Mouse (Mus musculus) spleen, adult 12 weeks (tissue): ENCODE data around the gene Dock10.
"Not testable (repeated sequence)": the region's sequence is repeated elsewhere in the genome, so short reads cannot be mapped to it uniquely, and the experiment has no call there.

Experiments
- DNase-seq: peaks from one replicate; pipeline ENCODE4 v3.0.0; 2022; ENCODE audit warnings: low spot score

The Dock10 gene

GRCm38 (mm10) chr1:80757977-80758797, at the start of gene Dock10:
TSS of gene Dock10 (minus strand) at chr1:80758527.
- DNase-seq: peak; percentile 22

- no peak for DNase-seq
Measured at GRCm38 (mm10) chr1:80806835-80807398, 48.6 kb upstream of the Dock10 start.

DNA sequence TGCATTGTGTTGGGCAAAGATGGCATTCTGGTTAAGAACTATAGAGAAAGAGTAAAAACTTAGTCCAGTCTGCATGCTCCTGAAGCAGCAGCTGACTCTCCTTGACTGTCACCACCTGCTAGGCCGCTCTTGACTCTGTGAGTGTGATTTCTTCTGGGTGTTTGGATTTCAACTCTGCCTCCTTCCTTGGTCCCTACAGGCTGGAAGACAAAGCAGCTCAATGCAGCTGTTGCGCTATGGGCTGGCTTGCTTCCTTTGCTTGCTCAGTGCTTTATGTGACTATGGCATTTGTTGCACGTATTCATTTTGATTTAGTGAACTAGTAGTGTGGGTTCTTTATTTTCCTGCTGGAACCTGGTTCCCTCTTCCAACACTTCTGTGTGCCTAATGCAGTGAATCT, 43.7 kb upstream of the Dock10 start:
- no peak for DNase-seq

DNA sequence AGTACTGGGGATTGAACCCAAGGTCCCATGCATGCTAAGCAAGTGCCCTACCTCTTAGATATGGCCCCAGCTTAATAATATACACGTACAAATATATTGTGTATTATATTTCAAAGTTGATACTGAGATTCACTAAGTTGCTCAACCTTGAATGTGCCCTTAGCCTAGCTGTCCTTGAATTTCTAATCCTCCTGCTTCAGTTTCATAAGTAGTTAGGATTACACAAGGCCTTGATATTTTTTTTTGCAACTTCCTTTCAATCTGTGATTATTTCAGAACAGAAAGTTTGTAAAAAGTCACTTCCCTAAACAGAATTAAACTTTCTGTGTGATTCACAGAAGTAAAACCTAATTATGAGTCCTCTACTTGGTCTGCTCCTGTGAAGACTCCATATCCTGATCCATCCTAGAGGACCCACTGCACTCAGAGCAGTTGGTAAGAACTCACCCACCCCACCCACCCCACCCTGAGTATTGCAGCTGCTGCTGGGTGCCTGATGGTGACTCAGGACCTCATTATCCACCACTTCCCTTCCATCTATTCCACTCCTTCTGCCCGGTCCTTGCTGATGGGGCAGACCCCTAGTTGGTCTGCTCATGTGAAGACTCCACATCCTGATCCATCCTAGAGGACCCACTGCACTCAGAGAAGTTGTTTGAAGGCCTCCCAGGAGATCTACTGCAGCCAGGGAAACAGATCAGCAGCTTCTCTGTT, 26.9 kb upstream of the Dock10 start:
- no peak for DNase-seq

GRCm38 (mm10) chr1:80784155-80784554, 25.8 kb upstream of the Dock10 start:
- DNase-seq: no peak

- DNase-seq: no peak
Measured at GRCm38 (mm10) chr1:80765504-80765903, 7.2 kb upstream of the Dock10 start.

DNA sequence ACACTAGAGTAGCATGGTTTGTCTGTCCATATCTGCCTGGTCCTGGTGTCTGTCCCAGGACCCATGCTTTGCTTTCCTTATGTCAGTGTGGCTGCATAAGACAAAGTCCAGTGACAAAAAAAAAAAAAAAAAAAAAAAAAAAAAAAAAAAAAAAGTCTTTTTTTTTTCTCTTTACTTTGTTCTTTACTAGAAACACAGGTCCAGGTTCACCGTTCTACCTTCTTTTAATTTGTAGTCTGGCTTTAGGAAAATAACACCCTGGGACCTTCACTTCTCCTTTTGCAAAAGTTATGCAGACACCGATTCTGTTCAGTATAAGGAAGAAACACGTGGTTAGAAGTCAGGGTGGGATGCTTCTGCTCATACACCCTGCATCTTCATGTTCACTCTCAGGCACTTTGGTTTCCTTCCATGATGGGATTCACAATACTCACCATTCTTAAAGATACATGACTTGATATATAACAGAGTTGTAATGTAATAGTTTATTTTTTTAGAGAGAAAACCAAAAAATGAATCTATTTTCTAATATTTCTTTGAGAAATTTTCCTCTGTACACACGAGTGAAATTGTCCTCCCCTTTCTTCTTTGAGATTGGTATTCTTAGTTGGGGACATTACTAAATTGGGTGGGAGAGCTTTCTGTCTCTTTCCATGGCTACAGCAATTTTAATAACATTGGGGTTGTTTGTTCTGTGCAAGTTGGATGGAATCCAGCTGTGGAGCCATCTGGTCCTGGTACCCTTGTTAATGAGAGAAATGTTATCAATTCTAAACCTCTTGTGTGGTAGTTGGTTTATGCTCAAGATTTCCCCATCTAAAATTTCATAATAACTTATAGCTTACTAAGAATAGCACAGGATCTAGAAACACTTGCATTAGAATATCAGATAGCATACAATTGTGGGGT, 5.0 kb upstream of the Dock10 start:
- no peak for DNase-seq

DNA sequence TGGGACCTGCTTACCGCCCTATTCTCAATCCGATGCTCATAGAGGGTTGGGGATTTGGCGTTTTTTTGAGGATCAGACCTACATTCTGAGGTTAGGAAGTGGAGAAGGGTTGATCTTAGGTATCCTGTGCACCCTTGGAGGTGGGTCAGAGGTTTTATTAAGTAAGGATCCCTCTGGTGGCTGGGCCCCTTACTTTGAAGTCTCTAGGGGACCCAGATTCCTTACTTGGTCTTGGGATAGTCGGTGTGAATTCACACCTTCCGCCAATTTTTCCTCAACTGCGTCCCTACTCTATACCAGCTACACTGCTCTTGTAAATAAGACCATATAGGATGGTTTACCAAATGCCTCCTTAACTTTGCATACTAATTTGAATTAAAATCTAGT, 464 bp upstream of the Dock10 start:
- DNase-seq: no peak

GRCm38 (mm10) chr1:80757650-80757976, 714 bp downstream of the Dock10 start:
- DNase-seq: no peak

DNA sequence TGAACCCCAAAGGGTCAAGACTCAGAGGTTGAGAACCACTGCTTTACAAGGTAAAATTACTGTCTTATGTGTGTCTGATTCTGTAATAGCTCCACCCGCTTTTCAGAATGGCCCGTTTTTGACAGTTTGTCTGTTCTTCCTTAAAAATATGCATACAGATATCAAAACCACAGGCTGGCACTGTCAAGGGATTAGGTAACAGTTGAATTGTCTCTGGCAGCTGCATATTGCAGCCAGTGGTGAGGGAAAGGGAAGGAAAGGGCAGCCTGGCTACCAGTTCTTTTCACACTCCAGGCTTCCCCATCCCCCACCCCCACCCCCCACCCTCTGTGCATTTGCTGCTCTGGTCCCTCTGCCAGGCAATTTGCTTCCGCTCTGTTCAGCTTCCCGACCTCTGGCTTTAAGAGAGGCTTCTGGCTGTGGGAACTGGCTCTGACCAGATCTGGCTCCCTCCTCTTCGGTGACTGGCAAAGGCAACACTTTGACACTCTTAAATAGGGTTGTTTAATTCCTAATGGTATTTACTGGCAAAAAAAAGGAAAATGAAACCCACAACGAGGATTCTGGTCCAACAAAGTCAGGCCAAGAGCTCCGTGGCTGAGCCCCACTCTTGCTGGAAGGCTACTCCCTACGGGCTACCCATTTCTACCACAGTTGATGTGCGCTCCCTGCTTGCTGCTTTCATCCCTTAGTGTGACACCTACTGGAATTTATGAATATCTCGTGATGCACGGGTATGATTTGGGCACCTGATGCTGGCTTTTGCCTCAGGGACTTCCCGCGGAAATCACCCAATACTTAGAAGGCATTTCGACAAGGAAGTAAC, 1.3 kb downstream of the Dock10 start:
- peak; percentile 15 for DNase-seq

GRCm38 (mm10) chr1:80756060-80756439, 2.3 kb downstream of the Dock10 start:
- DNase-seq: no peak

DNA sequence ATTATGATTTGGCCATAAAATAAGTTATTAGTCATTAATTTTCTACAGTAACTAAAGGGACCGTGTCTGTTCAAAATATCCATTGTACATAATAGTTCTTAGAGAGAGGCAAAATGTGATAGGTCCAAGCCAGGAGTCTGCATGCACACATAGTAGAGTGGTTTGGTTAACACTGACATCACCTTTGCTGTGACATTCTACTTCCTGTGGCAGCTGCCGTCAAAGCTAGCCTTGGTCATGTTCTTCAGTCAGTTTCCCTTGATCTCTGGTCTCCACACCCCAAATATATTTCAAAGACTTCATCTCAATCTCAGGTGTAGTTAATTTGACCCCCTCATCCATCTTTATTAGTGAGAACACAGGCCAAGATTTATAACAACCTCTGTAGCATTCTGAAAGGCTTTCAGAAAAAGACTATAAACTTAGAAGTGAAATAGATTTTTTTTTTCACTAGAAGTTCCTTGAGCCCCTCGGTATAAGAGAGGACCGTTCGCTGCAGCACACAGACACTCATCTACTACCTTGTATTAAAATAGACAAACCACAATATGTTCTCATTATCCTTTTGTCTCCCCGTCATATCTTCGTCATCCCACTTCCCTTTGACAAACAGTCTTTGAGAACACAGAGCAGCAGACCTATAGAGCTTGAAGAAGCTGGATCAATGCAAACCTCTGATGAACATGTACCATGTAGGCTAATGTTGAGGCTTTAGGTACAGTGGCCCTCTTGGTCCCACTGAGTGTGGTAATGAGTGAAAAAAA, 2.8 kb downstream of the Dock10 start:
- no peak for DNase-seq

DNA sequence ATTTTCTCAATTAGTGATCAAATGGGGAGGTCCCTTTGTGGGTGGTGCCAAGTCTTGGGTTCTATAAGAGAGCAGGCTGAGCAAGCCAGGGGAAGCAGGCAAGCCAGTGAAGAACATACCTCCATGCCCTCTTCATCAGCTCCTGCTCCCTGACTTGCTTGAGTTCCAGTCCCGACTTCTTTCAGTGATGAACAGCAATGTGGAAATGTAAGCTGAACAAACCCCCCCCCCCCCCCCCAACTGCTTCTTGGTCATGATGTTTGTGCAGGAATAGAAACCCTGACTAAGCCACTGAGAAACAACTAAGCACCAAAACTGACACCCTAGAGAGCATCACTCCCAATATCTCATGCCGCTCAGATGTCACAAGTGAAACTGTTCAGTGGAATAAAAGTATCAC, 9.2 kb downstream of the Dock10 start:
- DNase-seq: not testable (repeated sequence)

DNA sequence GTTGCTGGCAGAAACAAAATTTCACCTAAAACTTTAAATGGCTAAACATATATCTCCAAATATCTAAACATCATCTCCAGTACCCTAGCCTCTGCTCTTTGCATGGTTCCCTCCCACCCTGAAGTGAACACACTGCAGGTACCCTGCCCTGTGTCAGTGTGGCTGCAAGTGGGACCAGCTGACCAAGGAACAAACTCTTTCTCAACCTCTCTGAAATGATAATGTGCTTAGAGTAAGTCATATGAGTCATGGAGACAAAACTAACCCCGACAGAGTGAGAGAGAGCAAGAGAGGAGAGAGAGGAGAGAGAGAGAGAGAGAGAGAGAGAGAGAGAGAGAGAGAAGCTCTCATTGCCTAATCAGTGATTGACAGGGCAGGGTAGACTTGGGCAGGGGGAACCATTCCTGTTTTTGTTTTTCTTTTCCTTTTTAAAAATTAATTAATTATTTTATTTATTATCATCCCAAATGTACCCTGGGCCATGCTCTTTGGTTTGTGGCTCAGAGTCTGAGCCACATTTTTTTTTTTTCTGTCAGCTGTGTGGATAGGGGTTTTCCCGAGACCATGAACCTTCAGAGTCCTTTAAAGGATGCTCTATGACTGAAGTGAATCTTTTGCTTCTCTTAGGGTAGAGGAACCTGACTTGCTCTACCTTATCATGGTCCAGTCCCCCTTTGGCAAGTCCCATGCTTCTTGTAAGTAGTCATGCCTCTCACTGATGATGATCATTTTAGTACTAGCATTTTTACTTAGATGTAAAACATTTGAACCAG, 11.4 kb downstream of the Dock10 start:
- DNase-seq: no peak

- peak; percentile 7 for DNase-seq
Measured at GRCm38 (mm10) chr1:80746195-80746594, 12.1 kb downstream of the Dock10 start.

DNA sequence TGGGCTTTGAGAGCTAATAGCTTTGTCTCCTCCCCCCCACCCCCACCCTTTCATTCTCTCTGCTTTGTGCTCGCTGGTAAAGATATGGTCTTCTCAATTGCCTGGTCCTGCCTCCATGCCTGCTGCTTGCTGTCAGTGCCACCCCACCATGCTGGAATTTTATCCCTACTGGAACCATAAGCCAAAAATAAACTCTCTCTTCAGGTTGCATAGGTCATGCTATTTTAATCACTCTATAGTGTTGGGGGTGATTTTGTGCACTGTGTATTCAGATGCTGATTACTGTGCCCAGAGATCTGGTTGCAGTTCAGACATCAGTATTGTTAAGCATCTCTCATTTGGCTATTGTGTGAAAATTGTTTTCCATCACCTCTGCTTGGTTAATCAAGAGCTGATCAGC, 18.9 kb downstream of the Dock10 start:
- no peak for DNase-seq

DNA sequence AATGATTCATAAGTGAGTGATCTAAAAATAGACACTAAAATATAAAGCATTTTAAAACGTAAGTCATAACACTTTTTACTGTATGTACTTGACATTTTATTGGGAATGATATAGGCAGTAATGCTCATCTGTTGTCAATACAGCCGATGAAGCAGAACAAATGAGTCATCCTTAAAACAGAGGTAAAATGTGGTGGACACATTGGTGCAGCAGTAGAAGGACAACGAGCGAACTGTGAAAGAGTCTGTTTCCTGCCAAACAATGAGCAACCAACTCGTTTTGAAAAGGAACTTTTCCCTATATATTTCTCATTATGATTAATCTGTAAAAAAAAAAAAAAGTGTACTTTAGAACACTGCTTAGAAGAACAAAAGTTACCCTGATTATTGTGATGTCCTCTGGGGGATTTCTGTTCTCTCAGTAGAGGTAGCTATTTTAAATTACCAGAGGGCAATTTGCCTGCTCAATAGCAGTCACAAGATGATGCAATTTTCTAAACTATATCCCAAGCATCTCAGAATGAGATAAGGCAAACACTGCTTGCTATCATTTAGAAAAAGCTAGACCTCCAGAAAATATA, 20.4 kb downstream of the Dock10 start:
- DNase-seq: no peak

- no peak for DNase-seq
Measured at GRCm38 (mm10) chr1:80730582-80730981, 27.7 kb downstream of the Dock10 start.

- no peak for DNase-seq
Measured at GRCm38 (mm10) chr1:80730174-80730573, 28.2 kb downstream of the Dock10 start.
